Mouse (Mus musculus): ENCODE data around the gene C77080. TPM values are rescaled to one million over a fixed set of nuclear protein-coding genes. Genes with fewer than 3 reads are reported as not detected.
A peak's percentile ranks its signal among the peaks of the same experiment; 100 is the strongest.
"Not testable (repeated sequence)": the region's sequence is repeated elsewhere in the genome, so short reads cannot be mapped to it uniquely, and the experiment has no call there.

C77080 gene
- polyA plus RNA-seq, 1 experiment: 1.9 TPM

- Histone ChIP-seq H3K4me1 (ENCODE audit: control insufficient read depth, insufficient read depth, low read length) (no peaks in the 10 kb centered on the region), H3K27ac (ENCODE audit: control insufficient read depth, insufficient read depth, low read depth, low read length, poor library complexity) (no peak overlapping the region), H3K4me3 (replicated peaks; ENCODE audit: control insufficient read depth, low read depth, low read length) (no peak overlapping the region)
- TF ChIP-seq POLR2A (IDR thresholded peaks at IDR 0.05; ENCODE audit: borderline replicate concordance, control insufficient read depth, low read depth, low read length) (no peak), CTCF (IDR thresholded peaks at IDR 0.05; ENCODE audit: control insufficient read depth, insufficient read depth, low read length) (no peak)
- WGBS: 90% methylated on average over 55 of the region's 55 CpGs
Observed at GRCm38 (mm10) chr4:129223421-129224281, 37.6 kb downstream of the C77080 start.

GRCm38 (mm10) chr4:129222019-129222925 is 38.9 kb downstream of the C77080 start:
- no peaks in the 10 kb centered on the region for H3K4me1 ChIP-seq (ENCODE audit: control insufficient read depth, insufficient read depth, low read length)
- H3K4me3 ChIP-seq (replicated peaks; ENCODE audit: control insufficient read depth, low read depth, low read length): no peak overlapping the region
- 91% methylated on average over 31 of the region's 31 CpGs for WGBS
- TF ChIP-seq CTCF (IDR thresholded peaks at IDR 0.05; ENCODE audit: control insufficient read depth, insufficient read depth, low read length): no peak
- peak; percentile 1; the same call in 1 of the 2 replicates for TF ChIP-seq POLR2A (IDR thresholded peaks at IDR 0.05; ENCODE audit: borderline replicate concordance, control insufficient read depth, low read depth, low read length)
- no peak overlapping the region for H3K27ac ChIP-seq (ENCODE audit: control insufficient read depth, insufficient read depth, low read depth, low read length, poor library complexity)

GRCm38 (mm10) chr4:129221097-129222010 is 39.9 kb downstream of the C77080 start:
- 79% methylated on average over 23 of the region's 23 CpGs for WGBS
- TF ChIP-seq POLR2A (IDR thresholded peaks at IDR 0.05; ENCODE audit: borderline replicate concordance, control insufficient read depth, low read depth, low read length): no peak
- no peak for TF ChIP-seq CTCF (IDR thresholded peaks at IDR 0.05; ENCODE audit: control insufficient read depth, insufficient read depth, low read length)
- H3K27ac ChIP-seq (ENCODE audit: control insufficient read depth, insufficient read depth, low read depth, low read length, poor library complexity): no peak overlapping the region
- no peaks in the 10 kb centered on the region for H3K4me1 ChIP-seq (ENCODE audit: control insufficient read depth, insufficient read depth, low read length)
- no peak overlapping the region for H3K4me3 ChIP-seq (replicated peaks; ENCODE audit: control insufficient read depth, low read depth, low read length)

GRCm38 (mm10) chr4:129220376-129221089 is 40.7 kb downstream of the C77080 start:
- WGBS: 81% methylated on average over 7 of the region's 7 CpGs
- no peaks in the 10 kb centered on the region for H3K4me1 ChIP-seq (ENCODE audit: control insufficient read depth, insufficient read depth, low read length)
- no peak for TF ChIP-seq CTCF (IDR thresholded peaks at IDR 0.05; ENCODE audit: control insufficient read depth, insufficient read depth, low read length)

GRCm38 (mm10) chr4:129219198-129219597 is 42.0 kb downstream of the C77080 start:
- no peaks in the 10 kb centered on the region for H3K4me1 ChIP-seq (ENCODE audit: control insufficient read depth, insufficient read depth, low read length)
- no peak overlapping the region for H3K27ac ChIP-seq (ENCODE audit: control insufficient read depth, insufficient read depth, low read depth, low read length, poor library complexity)
- no peak overlapping the region for H3K4me3 ChIP-seq (replicated peaks; ENCODE audit: control insufficient read depth, low read depth, low read length)
- no peak for TF ChIP-seq CTCF (IDR thresholded peaks at IDR 0.05; ENCODE audit: control insufficient read depth, insufficient read depth, low read length)
- 90% methylated on average over 10 of the region's 10 CpGs for WGBS

More at GRCm38 (mm10) chr4:129220376-129221089, 40.7 kb downstream of the C77080 start:
- Histone ChIP-seq H3K4me3 (replicated peaks; ENCODE audit: control insufficient read depth, low read depth, low read length) (no peak overlapping the region), H3K27ac (ENCODE audit: control insufficient read depth, insufficient read depth, low read depth, low read length, poor library complexity) (no peak overlapping the region)

- WGBS: 86% methylated on average over 7 of the region's 7 CpGs
Observed at GRCm38 (mm10) chr4:129218569-129219175, 42.5 kb downstream of the C77080 start.

GRCm38 (mm10) chr4:129212486-129212885 is 48.7 kb downstream of the C77080 start:
- not testable (repeated sequence) for H3K4me3 ChIP-seq (replicated peaks; ENCODE audit: control insufficient read depth, low read depth, low read length); H3K27ac ChIP-seq (ENCODE audit: control insufficient read depth, insufficient read depth, low read depth, low read length, poor library complexity); H3K4me1 ChIP-seq (ENCODE audit: control insufficient read depth, insufficient read depth, low read length)
- 60% methylated on average over 3 of the region's 3 CpGs for WGBS

More at GRCm38 (mm10) chr4:129218569-129219175, 42.5 kb downstream of the C77080 start:
- Histone ChIP-seq H3K4me3 (replicated peaks; ENCODE audit: control insufficient read depth, low read depth, low read length) (no peak overlapping the region), H3K27ac (ENCODE audit: control insufficient read depth, insufficient read depth, low read depth, low read length, poor library complexity) (no peak overlapping the region), H3K4me1 (ENCODE audit: control insufficient read depth, insufficient read depth, low read length) (no peaks in the 10 kb centered on the region)
- no peak for TF ChIP-seq POLR2A (IDR thresholded peaks at IDR 0.05; ENCODE audit: borderline replicate concordance, control insufficient read depth, low read depth, low read length)
